In the genomic region with DNA sequence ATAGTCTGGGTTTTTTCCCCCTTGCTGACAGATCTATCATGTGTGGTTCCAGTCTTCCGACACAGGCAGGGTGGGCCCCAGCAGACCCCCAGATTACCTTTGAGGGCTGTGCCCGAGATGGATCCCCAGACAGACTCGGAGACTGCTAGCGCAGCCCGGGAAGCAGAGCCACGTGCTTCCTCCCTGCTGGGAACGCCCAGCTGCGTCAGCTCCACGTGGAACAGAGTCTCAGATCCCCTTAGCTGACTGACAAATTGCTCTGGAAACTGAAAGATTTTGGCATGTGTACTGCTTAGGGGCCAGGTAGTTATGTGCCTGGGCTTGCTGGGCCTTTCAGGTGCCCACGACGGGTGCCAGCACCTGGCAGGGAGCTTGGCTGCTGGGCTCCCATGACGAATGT, we compare ENCODE assay signal across 12 mouse cellular contexts. TPM values are rescaled to one million over a fixed set of nuclear protein-coding genes. Genes with fewer than 3 reads are reported as not detected.
DNase-seq lines count a peak whose midpoint lies in the region; ATAC-seq and TF ChIP-seq lines count a peak whose summit lies in the region.
"Had no signal": no experiment of that assay in that cellular context is flagged by ENCODE, and none has a peak within 500 bp of the region (broad histone marks: within the 10 kb centered on the region; RNA-seq: fewer than 3 reads in every experiment).

No protein-coding gene starts in this region.

- H3K36me3 ChIP-seq in hindbrain, embryonic 10.5 days: peaks cover 24% of the 10 kb centered on the region
- peaks cover 18% of the 10 kb centered on the region for H3K36me3 ChIP-seq in hindbrain, embryonic 12.5 days
- H3K36me3 ChIP-seq in stomach, embryonic 16.5 days (ENCODE audit: control insufficient read depth, insufficient read depth, low read length): no peaks in the 10 kb centered on the region
- H3K36me3 ChIP-seq in stomach, postnatal 0 days (ENCODE audit: control insufficient read depth, insufficient read depth, low read length): peaks cover 13% of the 10 kb centered on the region
- peaks cover 21% of the 10 kb centered on the region; the same call in 1 of the 2 replicates for H3K36me3 ChIP-seq in hindbrain, embryonic 14.5 days (replicated peaks; ENCODE audit: control insufficient read depth, insufficient read depth)

- ATAC-seq in hindbrain, embryonic 12.5 days (ENCODE audit: low FRiP score): no peak
- no peak for ATAC-seq in stomach, embryonic 16.5 days (ENCODE audit: insufficient read depth, low FRiP score)
- ATAC-seq in stomach, postnatal 0 days (ENCODE audit: low FRiP score, low TSS enrichment): no peak; the same call in 1 of the 2 replicates
- ATAC-seq in hindbrain, embryonic 14.5 days (ENCODE audit: low FRiP score): peak; percentile 22; the same call in 1 of the 2 replicates

- peak overlapping the region; percentile 73; the same call in 1 of the 2 replicates for H3K27ac ChIP-seq in hindbrain, embryonic 10.5 days
- H3K27ac ChIP-seq in hindbrain, embryonic 12.5 days: no peak overlapping the region
- peak overlapping the region; percentile 5; the same call in 1 of the 2 replicates for H3K27ac ChIP-seq in stomach, embryonic 16.5 days (ENCODE audit: low read length)
- H3K27ac ChIP-seq in stomach, postnatal 0 days (replicated peaks): no peak overlapping the region
- H3K27ac ChIP-seq in hindbrain, embryonic 14.5 days: peak overlapping the region; percentile 70; the same call in 1 of the 2 replicates
- H3K27ac ChIP-seq: kidney, embryonic 15.5 days had no signal

- TF ChIP-seq EP300 in stomach, postnatal 0 days (optimal IDR thresholded peaks at IDR 0.05): no peak

- no peak for TF ChIP-seq CTCF in stomach, postnatal 0 days (IDR thresholded peaks at IDR 0.05; ENCODE audit: low read depth)

- H3K27me3 ChIP-seq in hindbrain, embryonic 10.5 days (ENCODE audit: insufficient read depth, poor library complexity, severe bottlenecking): no peaks in the 10 kb centered on the region
- H3K27me3 ChIP-seq in hindbrain, embryonic 12.5 days: no peaks in the 10 kb centered on the region
- no peaks in the 10 kb centered on the region for H3K27me3 ChIP-seq in stomach, embryonic 16.5 days (ENCODE audit: control insufficient read depth, insufficient read depth, low read length)
- H3K27me3 ChIP-seq in stomach, postnatal 0 days (ENCODE audit: control insufficient read depth, insufficient read depth, low read length): no peaks in the 10 kb centered on the region
- H3K27me3 ChIP-seq in hindbrain, embryonic 14.5 days (ENCODE audit: control insufficient read depth, insufficient read depth, low read length): no peaks in the 10 kb centered on the region

- no peak overlapping the region for H3K4me3 ChIP-seq in hindbrain, embryonic 10.5 days
- H3K4me3 ChIP-seq in hindbrain, embryonic 12.5 days: no peak overlapping the region
- no peak overlapping the region for H3K4me3 ChIP-seq in stomach, embryonic 16.5 days (replicated peaks; ENCODE audit: low read length)
- H3K4me3 ChIP-seq in stomach, postnatal 0 days (ENCODE audit: low read depth, low read length): no peak overlapping the region
- H3K4me3 ChIP-seq in hindbrain, embryonic 14.5 days (replicated peaks; ENCODE audit: low read length): no peak overlapping the region
- H3K4me3 ChIP-seq: kidney, embryonic 15.5 days had no signal

- H3K4me1 ChIP-seq in hindbrain, embryonic 10.5 days (replicated peaks): peaks cover 18% of the 10 kb centered on the region
- peaks cover 17% of the 10 kb centered on the region for H3K4me1 ChIP-seq in hindbrain, embryonic 12.5 days
- H3K4me1 ChIP-seq in stomach, embryonic 16.5 days (ENCODE audit: control insufficient read depth, insufficient read depth, low read length): 0 out of 2 replicates have a peak, but pooled peaks cover 4% of the 10 kb centered on the region
- H3K4me1 ChIP-seq in stomach, postnatal 0 days (replicated peaks; ENCODE audit: control insufficient read depth, insufficient read depth): no peaks in the 10 kb centered on the region
- H3K4me1 ChIP-seq in hindbrain, embryonic 14.5 days (replicated peaks; ENCODE audit: control insufficient read depth, insufficient read depth, low read length): peaks cover 9% of the 10 kb centered on the region

- no peak overlapping the region for H3K9ac ChIP-seq in hindbrain, embryonic 12.5 days
- no peak overlapping the region for H3K9ac ChIP-seq in stomach, embryonic 16.5 days (ENCODE audit: low read length)
- no peak overlapping the region for H3K9ac ChIP-seq in stomach, postnatal 0 days (ENCODE audit: low read length)
- H3K9ac ChIP-seq in hindbrain, embryonic 14.5 days: no peak overlapping the region
- H3K9ac ChIP-seq: kidney, embryonic 15.5 days had no signal

- 81% methylated on average over 12 of the region's 12 CpGs for WGBS in hindbrain, embryonic 10.5 days
- 60% methylated on average over 12 of the region's 12 CpGs for WGBS in hindbrain, embryonic 12.5 days
- WGBS in stomach, embryonic 16.5 days: 61% methylated on average over 12 of the region's 12 CpGs
- 56% methylated on average over 12 of the region's 12 CpGs for WGBS in stomach, postnatal 0 days
- WGBS in hindbrain, embryonic 14.5 days: 47% methylated on average over 12 of the region's 12 CpGs

- no peaks in the 10 kb centered on the region for H3K9me3 ChIP-seq in hindbrain, embryonic 10.5 days
- no peaks in the 10 kb centered on the region for H3K9me3 ChIP-seq in hindbrain, embryonic 12.5 days (replicated peaks)
- no peaks in the 10 kb centered on the region for H3K9me3 ChIP-seq in stomach, embryonic 16.5 days (replicated peaks; ENCODE audit: control insufficient read depth, low read length)
- no peaks in the 10 kb centered on the region for H3K9me3 ChIP-seq in stomach, postnatal 0 days (ENCODE audit: control insufficient read depth, low read length)
- no peaks in the 10 kb centered on the region for H3K9me3 ChIP-seq in hindbrain, embryonic 14.5 days (ENCODE audit: control insufficient read depth, low read length)
- H3K9me3 ChIP-seq: kidney, embryonic 15.5 days had no signal

- DNase-seq in hindbrain, embryonic 10.5 days (ENCODE audit: low spot score): no peak
- no peak for DNase-seq in stomach, postnatal 0 days (ENCODE audit: low spot score)
- DNase-seq in hindbrain, embryonic 14.5 days (ENCODE audit: low spot score): no peak
- no peak for DNase-seq in ovary, postnatal 14 days (ENCODE audit: low spot score)
- no peak for DNase-seq in gastrocnemius, adult 8-10 months (ENCODE audit: low spot score in 2 of 2)
- DNase-seq in retina, embryonic 14.5 days (ENCODE audit: low spot score): no peak
- DNase-seq: cerebellum, adult 11 months; right cerebral cortex, adult 18-20 months; thymus, adult 2 months had no signal

- H3K4me2 ChIP-seq in hindbrain, embryonic 12.5 days (replicated peaks): no peak overlapping the region
- H3K4me2 ChIP-seq in stomach, embryonic 16.5 days (ENCODE audit: low read depth, low read length): no peak overlapping the region
- H3K4me2 ChIP-seq in stomach, postnatal 0 days (replicated peaks; ENCODE audit: low read depth): no peak overlapping the region
- H3K4me2 ChIP-seq in hindbrain, embryonic 14.5 days (replicated peaks): no peak overlapping the region
- H3K4me2 ChIP-seq: kidney, embryonic 15.5 days had no signal

RNA-seq across cellular contexts. Expression of gene Dpf1, which starts 38.0 kb away (rescaled TPM):
- polyA plus RNA-seq in hindbrain, embryonic 10.5 days (2016; fragmentation: Nextera tagmentation; extraction: Ambion mirVana): 28.3 and 60.6 TPM in 2 replicates
- 102 and 110 TPM in 2 replicates for polyA plus RNA-seq in hindbrain, embryonic 12.5 days (2016; fragmentation: Nextera tagmentation; extraction: Ambion mirVana)
- polyA plus RNA-seq in stomach, embryonic 16.5 days (2015; fragmentation: Nextera tagmentation; extraction: Ambion mirVana): 5.3 and 5.9 TPM in 2 replicates
- 1.9 TPM in 2 replicates for polyA plus RNA-seq in stomach, postnatal 0 days (2015; fragmentation: Nextera tagmentation; extraction: Ambion mirVana)
- polyA plus RNA-seq in hindbrain, embryonic 14.5 days (2014; fragmentation: Nextera tagmentation; extraction: Ambion mirVana): 160 and 161 TPM in 2 replicates
- total RNA-seq in gastrocnemius, adult 8-10 months (2022): 1 to 10 TPM in 3 of 4 experiments, under 1 TPM in 1; 0.92 to 4.5 (median 2.0) TPM

RNA-seq across cellular contexts. Expression of gene Ppp1r14a, which starts 52.6 kb away (rescaled TPM):
- polyA plus RNA-seq in hindbrain, embryonic 10.5 days (2016; fragmentation: Nextera tagmentation; extraction: Ambion mirVana): 35.5 and 55.7 TPM in 2 replicates
- polyA plus RNA-seq in hindbrain, embryonic 12.5 days (2016; fragmentation: Nextera tagmentation; extraction: Ambion mirVana): 20.8 and 22.4 TPM in 2 replicates
- 46.8 and 48.8 TPM in 2 replicates for polyA plus RNA-seq in stomach, embryonic 16.5 days (2015; fragmentation: Nextera tagmentation; extraction: Ambion mirVana)
- polyA plus RNA-seq in stomach, postnatal 0 days (2015; fragmentation: Nextera tagmentation; extraction: Ambion mirVana): 53.3 and 64.8 TPM in 2 replicates
- 2.2 and 3.6 TPM in 2 replicates for polyA plus RNA-seq in hindbrain, embryonic 14.5 days (2014; fragmentation: Nextera tagmentation; extraction: Ambion mirVana)
- 1 to 10 TPM; 2.7 to 3.4 (median 3.0) TPM for total RNA-seq in gastrocnemius, adult 8-10 months (2022)

Comparison
In these comparisons a context has a peak if more than half of its experiments do, and no peak if none do; other contexts are left out.
1. H3K27ac ChIP-seq: peak in hindbrain, embryonic 10.5 days (single experiment), stomach, embryonic 16.5 days (single experiment) and hindbrain, embryonic 14.5 days (single experiment); none in hindbrain, embryonic 12.5 days (single experiment) and stomach, postnatal 0 days (single experiment).